In genomic region chr3:145806502-145806901, GRCm38 (mm10) we compare ENCODE assay signal across 10 mouse cellular contexts. TPM values are rescaled to one million over a fixed set of nuclear protein-coding genes. Genes with fewer than 3 reads are reported as not detected.
DNase-seq lines count a peak whose midpoint lies in the region; ATAC-seq and TF ChIP-seq lines count a peak whose summit lies in the region.
"Had no signal": no experiment of that assay in that cellular context is flagged by ENCODE, and none has a peak within 500 bp of the region (broad histone marks: within the 10 kb centered on the region; RNA-seq: fewer than 3 reads in every experiment).

No protein-coding gene starts in this region.

- no peaks in the 10 kb centered on the region for H3K4me1 ChIP-seq in forebrain, postnatal 0 days (ENCODE audit: insufficient read depth)
- peaks cover 15% of the 10 kb centered on the region for H3K4me1 ChIP-seq in limb, embryonic 14.5 days (ENCODE audit: control insufficient read depth, insufficient read depth, low read length)

- no peak overlapping the region for H3K9ac ChIP-seq in forebrain, postnatal 0 days
- no peak overlapping the region for H3K9ac ChIP-seq in limb, embryonic 14.5 days (ENCODE audit: low read depth, low read length, severe bottlenecking)

- TF ChIP-seq CTCF in forebrain, postnatal 0 days (IDR thresholded peaks at IDR 0.05; ENCODE audit: low read depth): no peak

- peak; percentile 42; the same call in 1 of the 2 replicates for ATAC-seq in forebrain, postnatal 0 days
- no peak for ATAC-seq in limb, embryonic 14.5 days (ENCODE audit: low FRiP score, low read depth)
- ATAC-seq: Patski had no signal

- no peak overlapping the region for H3K4me2 ChIP-seq in forebrain, postnatal 0 days (ENCODE audit: low read depth)
- H3K4me2 ChIP-seq in limb, embryonic 14.5 days (replicated peaks; ENCODE audit: low read depth, low read length, severe bottlenecking): peak overlapping the region; percentile 5; the same call in 1 of the 2 replicates

- no peak for TF ChIP-seq POLR2A in limb, embryonic 14.5 days (IDR thresholded peaks at IDR 0.05; ENCODE audit: borderline replicate concordance, extremely low read depth, insufficient read depth, insufficient read length)

- H3K4me3 ChIP-seq in forebrain, postnatal 0 days (ENCODE audit: low read depth, low read length): no peak overlapping the region
- no peak overlapping the region for H3K4me3 ChIP-seq in limb, embryonic 14.5 days (replicated peaks; ENCODE audit: low read length)

- no peaks in the 10 kb centered on the region for H3K9me3 ChIP-seq in forebrain, postnatal 0 days (ENCODE audit: low read length)
- H3K9me3 ChIP-seq in limb, embryonic 14.5 days (ENCODE audit: control insufficient read depth, low read length): no peaks in the 10 kb centered on the region

- no peaks in the 10 kb centered on the region for H3K36me3 ChIP-seq in forebrain, postnatal 0 days (ENCODE audit: insufficient read depth)
- H3K36me3 ChIP-seq in limb, embryonic 14.5 days (ENCODE audit: control insufficient read depth, insufficient read depth, low read length): no peaks in the 10 kb centered on the region

- 7% methylated on average over 5 of the region's 5 CpGs for WGBS in forebrain, postnatal 0 days
- 27% methylated on average over 5 of the region's 5 CpGs for WGBS in limb, embryonic 14.5 days

- H3K27me3 ChIP-seq in forebrain, postnatal 0 days (ENCODE audit: insufficient read depth, low read length): no peaks in the 10 kb centered on the region
- no peaks in the 10 kb centered on the region for H3K27me3 ChIP-seq in limb, embryonic 14.5 days (ENCODE audit: control insufficient read depth, insufficient read depth, low read length)
- H3K27me3 ChIP-seq: Patski had no signal

- no peak overlapping the region for H3K27ac ChIP-seq in forebrain, postnatal 0 days (ENCODE audit: low read depth, low read length)
- peak overlapping the region; percentile 16 for H3K27ac ChIP-seq in limb, embryonic 14.5 days (replicated peaks; ENCODE audit: low read depth, low read length)

- DNase-seq in cerebellum, adult 9-10 months: peak; percentile 5
- no peak for DNase-seq in cerebellum, postnatal 14 days
- peak; percentile 61 for DNase-seq in embryo, embryonic 10 days (ENCODE audit: low spot score)
- DNase-seq in forebrain, postnatal 0 days: peak; percentile 39
- peak; percentile 60 for DNase-seq in limb, embryonic 14.5 days (ENCODE audit: low spot score)
- no peak for DNase-seq in right cerebral cortex, postnatal 14 days
- no peak for DNase-seq in adrenal gland, adult (ENCODE audit: inconsistent age in 2 of 2, low spot score in 1 of 2)
- DNase-seq in ovary, postnatal 14 days (ENCODE audit: low spot score): no peak
- DNase-seq: left cerebral cortex, postnatal 4 days had no signal

RNA-seq across cellular contexts. Expression of gene Ddah1, which starts 48.0 kb away (rescaled TPM):
- total RNA-seq in forebrain, postnatal 0 days (2014; rRNA removed): 112 and 147 TPM in 2 replicates
- 168 and 206 TPM in 2 replicates for polyA plus RNA-seq in forebrain, postnatal 0 days (2015; fragmentation: Nextera tagmentation; extraction: Ambion mirVana)
- polyA plus RNA-seq in limb, embryonic 14.5 days (2012; rRNA removed): 32.2 and 35.4 TPM in 2 replicates
- 47.1 and 48.2 TPM in 2 replicates for polyA plus RNA-seq in limb, embryonic 14.5 days (2014; fragmentation: Nextera tagmentation; extraction: Ambion mirVana)

Comparison
In these comparisons a context has a peak if more than half of its experiments do, and no peak if none do; other contexts are left out.
1. DNase-seq: peak in cerebellum, adult 9-10 months (single experiment), embryo, embryonic 10 days (single experiment), forebrain, postnatal 0 days (single experiment) and limb, embryonic 14.5 days (single experiment); none in cerebellum, postnatal 14 days (0 of 2), right cerebral cortex, postnatal 14 days (single experiment), adrenal gland, adult (0 of 2) and ovary, postnatal 14 days (single experiment).